Mouse (Mus musculus) liver (tissue): Measurements from ENCODE around the gene Mroh8.

ENCODE experiments used
- DNase-seq: peaks from one replicate; pipeline ENCODE4 v3.0.0-alpha.2; 2020; ENCODE audit warnings: mixed read lengths

Gene Mroh8

GRCm38 (mm10) chr2:157279416-157279800 is at the start of gene Mroh8:
TSS of gene Mroh8 (minus strand) at chr2:157279549.
- no peak for DNase-seq

DNA sequence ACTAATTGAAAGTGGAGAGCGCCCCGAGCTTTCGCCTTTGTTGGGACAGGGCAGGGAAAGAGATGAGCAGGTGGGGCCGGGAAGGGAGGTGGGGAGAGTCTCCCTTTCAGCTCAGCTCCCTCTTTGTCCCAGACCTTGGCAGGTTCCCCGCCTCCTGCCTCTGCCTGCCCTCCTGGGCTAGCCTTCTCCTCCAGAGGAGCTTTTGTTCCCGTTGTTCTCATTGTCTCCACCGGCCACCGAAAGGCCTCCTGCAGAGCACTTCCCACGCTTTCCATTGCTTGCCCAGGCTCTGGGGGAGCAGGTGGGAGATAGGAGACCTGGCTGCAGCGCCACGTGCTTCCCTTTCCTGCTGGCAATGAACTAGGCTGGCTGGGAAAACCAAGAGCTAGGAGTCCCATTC is 49.2 kb upstream of the Mroh8 start:
- no peak for DNase-seq

- DNase-seq, result no peak
These were observed 48.8 kb upstream of the Mroh8 start for GRCm38 (mm10) chr2:157328106-157328505.

DNA sequence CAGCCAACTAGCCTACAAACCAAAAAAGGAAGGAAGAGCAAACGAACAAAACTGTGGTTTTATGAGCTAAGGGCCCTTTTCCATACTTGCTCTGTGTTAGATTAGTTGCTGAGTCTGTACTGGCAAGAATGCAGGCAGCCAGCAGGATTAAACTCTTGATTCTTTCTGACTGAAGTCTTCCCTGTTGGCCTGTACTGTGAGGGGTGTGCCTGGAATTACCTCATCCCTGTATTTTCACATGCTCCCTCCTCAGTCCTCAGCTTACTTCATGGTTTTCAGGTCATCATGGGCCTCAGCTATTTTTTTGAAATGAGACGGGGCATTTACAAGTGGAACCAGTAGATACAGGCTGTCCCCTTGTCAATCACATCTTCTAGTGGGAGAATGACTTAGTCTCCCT is 45.9 kb upstream of the Mroh8 start:
- no peak for DNase-seq

- no peak for DNase-seq
These were observed 42.8 kb upstream of the Mroh8 start for GRCm38 (mm10) chr2:157322029-157322766.

DNA sequence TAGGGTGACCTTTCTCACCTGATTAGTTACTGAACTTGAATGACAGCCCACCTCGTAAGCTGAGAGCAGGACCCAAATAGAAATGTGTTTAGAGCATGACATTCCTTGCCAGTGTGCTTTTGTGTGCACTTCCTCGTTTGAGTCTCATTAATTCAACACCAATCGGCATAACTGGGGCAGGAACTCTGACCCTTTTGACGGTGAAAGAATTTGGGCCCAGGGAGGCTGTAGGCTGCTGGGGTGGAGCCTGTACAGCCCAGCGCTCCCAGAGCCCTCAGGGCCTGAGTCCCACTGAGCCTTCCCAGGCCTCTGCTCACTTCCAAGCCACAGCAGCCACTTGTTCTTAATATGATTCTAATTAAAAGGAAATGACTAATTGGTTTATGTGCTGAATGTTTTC is 41.5 kb upstream of the Mroh8 start:
- DNase-seq, result no peak

DNA sequence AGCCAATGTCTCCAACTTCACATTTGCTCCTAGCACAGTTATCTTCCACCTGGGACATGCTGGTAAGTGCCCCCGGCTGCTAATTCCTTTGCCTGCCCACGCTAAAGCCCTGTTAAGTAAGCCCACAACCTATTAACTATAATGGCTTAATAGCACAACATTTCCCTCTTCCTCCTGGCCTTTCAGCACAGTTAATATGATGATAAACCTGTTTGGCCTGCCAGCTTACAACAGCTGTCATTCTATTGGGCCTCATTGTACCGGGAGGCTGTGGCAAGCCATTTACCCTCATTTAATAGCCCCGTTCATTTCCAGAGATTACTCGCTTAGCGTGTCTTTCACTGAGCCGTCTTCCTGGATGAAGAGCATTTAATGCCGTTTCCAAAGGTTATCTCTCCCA is 40.8 kb upstream of the Mroh8 start:
- no peak for DNase-seq

- DNase-seq, result no peak
These were observed 37.9 kb upstream of the Mroh8 start for GRCm38 (mm10) chr2:157317220-157317619.

GRCm38 (mm10) chr2:157316358-157316933 is 37.1 kb upstream of the Mroh8 start:
- DNase-seq, result no peak

DNA sequence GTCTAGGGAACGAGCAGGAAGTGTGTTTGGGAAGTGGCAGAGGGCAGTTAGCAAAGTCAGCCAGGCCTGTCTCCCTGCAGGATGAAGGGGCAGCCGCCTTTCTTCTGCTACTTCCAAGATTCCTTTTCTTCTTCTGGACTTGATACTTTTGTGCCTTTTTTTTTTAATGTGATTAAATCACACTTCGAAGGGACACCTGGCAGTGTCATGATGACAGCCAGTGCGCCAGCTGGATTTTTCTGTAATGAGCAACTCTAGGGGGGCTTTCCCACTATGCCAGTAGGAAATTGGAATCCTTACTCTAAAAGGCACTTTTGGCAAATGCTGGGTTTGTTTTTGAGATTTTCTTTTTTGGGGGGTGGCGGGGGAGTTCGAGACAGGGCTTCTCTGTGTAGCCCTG is 36.1 kb upstream of the Mroh8 start:
- DNase-seq, result no peak

GRCm38 (mm10) chr2:157314310-157314709 is 35.0 kb upstream of the Mroh8 start:
- no peak for DNase-seq

DNA sequence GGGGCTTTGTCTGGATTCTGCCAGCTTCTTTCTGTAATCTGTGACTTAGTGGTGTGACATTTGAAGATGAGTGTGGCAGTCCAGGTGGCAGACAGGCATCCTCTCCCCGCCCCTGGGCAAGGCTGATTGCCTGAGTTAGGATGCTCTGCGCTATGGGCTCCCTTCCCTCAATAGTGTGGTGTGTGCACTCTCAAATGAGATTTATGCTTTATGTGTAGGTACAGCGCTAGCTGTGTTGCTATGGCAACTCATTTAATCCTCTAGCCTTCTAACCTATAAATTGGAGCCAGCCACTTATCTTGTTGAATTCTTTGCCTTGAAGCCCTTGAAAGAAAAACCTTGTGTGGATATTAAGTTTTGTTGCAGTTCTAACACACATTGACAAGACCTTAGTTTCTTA is 34.4 kb upstream of the Mroh8 start:
- no peak for DNase-seq

DNA sequence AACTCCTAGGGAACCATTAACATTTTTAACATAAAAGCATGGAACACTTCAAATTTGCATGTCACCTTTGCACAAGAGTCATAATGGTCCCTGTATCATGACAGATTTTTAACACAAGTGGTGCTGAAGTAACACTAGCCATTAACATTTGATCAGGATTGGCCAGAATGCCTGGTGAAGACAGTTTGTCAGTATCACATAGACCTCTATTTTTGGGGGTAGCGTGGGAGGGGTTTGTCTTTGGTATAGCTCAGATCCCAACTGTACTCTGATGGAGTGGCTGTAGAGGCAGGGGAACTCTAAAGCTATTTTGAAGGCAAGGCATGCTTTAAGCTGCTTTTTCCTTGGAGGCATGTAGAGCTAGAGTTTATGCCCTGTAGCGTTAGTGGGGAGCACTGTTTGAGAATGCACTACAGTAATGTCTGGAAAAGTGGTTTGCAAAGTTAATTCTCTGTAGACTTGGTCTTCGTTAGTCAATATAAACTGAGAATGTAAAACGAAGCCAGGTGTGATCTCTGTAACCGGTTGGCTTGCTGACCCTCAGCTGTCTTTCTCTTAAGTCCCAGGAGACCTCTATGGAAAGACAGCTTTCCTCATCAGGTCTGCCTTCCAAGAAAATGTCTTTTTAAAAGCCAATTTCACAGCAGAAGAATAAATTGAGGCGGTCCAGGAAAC is 31.8 kb upstream of the Mroh8 start:
- no peak for DNase-seq

- DNase-seq, result no peak
These were observed 30.3 kb upstream of the Mroh8 start for GRCm38 (mm10) chr2:157309611-157310010.

DNA sequence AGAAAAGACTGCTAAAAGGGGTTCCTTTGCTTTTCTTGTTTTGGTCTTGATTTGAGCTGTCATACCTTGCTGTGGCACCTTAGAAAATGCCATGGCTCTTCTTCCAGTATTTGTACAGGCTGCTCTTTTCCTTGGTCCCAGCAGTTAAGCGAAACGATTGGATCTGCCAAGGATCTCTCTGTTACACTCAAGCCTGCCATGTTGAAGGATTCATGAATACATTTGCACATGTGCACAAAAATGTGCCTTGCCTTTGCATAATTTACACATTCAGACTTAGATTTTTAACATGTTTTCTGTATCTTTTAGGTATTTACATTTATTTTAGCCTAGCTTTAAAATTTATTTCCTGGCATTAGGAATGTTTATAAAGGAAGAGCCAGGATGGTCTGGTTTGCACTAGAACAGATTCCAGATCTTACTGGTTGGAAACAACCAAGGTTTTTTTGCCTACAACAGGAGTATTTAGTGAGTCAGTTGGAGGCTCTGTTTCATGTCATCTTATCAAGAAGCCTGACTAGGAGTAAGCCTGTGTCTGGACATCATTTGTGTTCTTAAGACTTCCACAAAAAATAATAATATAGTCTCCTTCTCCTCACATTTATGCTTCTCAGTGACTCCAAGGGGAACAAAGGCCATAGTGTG is 29.0 kb upstream of the Mroh8 start:
- no peak for DNase-seq

- no peak for DNase-seq
These were observed 28.4 kb upstream of the Mroh8 start for GRCm38 (mm10) chr2:157307715-157308265.

DNA sequence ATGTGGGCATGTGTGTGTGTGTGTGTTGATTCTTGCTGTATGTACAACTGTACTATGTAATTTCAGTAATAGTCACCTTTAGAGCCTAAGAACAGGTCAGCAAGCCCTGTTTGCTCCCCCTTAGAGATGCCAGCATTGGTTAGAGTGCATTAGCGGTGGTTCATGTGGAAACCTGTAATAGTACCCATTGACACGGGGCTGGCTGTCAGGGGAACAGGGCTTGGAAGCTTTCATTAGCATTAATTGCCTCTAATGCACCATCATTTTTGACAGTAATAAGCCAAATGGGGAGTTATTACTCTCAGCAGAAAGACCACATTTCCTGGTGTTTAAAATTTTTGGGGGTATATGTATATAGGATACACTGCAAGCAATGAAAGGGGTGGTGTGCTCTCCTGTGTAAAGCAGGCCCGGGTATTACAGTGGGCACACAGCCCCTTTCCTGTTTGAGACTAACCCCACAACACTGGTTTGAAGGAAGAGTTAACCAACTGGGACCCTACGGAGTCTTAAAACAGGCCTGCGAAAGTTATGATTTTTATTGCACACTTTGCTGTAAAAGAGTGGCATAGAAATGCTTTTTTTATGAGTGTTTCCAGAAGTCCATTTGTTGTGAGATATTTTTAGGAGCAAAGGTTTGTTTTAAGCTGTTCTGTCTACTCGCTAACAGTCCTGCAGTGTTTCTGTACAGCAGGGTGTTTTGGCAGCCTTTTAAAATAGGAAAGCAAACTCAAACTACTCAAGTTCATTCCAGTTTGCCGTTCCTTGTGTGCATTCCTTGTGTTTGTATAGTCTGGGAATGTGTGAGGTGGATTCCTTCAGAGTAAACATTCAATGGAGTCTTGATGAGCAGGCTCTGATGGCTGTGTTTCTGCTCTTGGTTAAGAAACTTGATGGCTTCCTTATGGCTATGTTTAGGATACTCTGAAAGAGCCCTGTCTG is 27.0 kb upstream of the Mroh8 start:
- no peak for DNase-seq

GRCm38 (mm10) chr2:157303096-157303495 is 23.7 kb upstream of the Mroh8 start:
- DNase-seq, result no peak

GRCm38 (mm10) chr2:157300051-157300450 is 20.7 kb upstream of the Mroh8 start:
- no peak for DNase-seq

DNA sequence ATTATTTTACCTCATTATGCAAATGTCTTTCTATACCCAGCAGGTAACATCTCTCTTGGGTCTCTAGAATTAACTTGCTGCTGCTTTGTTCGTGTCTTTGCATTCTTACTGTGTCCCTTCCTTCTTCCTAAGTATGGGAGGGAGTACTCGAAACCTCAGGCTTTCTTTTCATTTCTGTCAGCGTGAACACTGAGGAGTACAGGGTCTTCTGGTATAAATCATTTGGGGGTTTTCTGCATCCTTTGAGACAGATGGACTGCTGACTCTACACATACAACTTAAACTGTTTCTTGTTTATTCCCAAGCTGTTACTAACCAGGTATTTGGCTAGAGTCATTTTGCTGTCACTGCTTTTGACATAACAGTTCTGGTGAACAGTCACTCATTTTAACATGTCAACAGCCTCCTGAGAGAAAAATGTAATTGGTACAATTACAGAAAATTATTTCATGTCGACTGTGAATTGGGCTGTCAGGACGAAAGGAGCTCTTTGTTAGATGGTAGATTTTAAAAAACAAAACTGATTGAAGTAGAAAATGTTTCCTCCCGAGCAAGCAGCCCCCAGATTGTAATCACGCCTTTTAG is 16.8 kb upstream of the Mroh8 start:
- DNase-seq, result no peak

DNA sequence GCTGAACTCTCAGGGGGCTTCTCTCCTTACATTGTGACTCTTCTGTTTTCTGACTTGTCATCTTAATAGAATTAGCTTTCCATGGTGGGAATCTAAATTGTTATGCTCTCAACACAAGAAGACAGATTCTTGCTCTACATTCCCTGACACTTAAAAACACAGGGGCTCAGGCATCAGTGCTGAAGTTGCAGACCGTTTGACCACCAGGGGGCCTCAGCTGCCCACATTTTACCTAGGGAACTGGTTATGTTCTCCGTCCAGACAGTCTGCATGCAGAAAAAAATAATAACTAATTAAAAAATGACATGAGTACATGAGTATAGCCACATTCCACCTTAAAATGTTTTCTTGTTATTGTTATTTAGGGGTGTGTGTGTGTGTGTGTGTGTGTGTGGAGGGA is 12.7 kb upstream of the Mroh8 start:
- peak; percentile 68 for DNase-seq

GRCm38 (mm10) chr2:157288996-157289395 is 9.6 kb upstream of the Mroh8 start:
- no peak for DNase-seq
